ENCODE assay signal across 8 mouse cellular contexts in genomic region chr11:58126397-58127160, GRCm38 (mm10). TPM values are rescaled to one million over a fixed set of nuclear protein-coding genes. Genes with fewer than 3 reads are reported as not detected.
A peak's percentile ranks its signal among the peaks of the same experiment; 100 is the strongest.
DNase-seq lines count a peak whose midpoint lies in the region; ATAC-seq lines count a peak whose summit lies in the region.
"Had no signal": no experiment of that assay in that cellular context is flagged by ENCODE, and none has a peak within 500 bp of the region (broad histone marks: within the 10 kb centered on the region; RNA-seq: fewer than 3 reads in every experiment).

No protein-coding gene starts in this region.

- WGBS in neural tube, embryonic 13.5 days: 71% methylated on average over 7 of the region's 7 CpGs
- 28% methylated on average over 7 of the region's 7 CpGs for WGBS in kidney, embryonic 16.5 days

- no peak overlapping the region for H3K27ac ChIP-seq in neural tube, embryonic 13.5 days (replicated peaks)
- no peak overlapping the region for H3K27ac ChIP-seq in kidney, embryonic 16.5 days (ENCODE audit: low read length)

- H3K4me3 ChIP-seq in neural tube, embryonic 13.5 days: no peak overlapping the region
- H3K4me3 ChIP-seq in kidney, embryonic 16.5 days (ENCODE audit: low read length): no peak overlapping the region

- no peak overlapping the region for H3K9ac ChIP-seq in neural tube, embryonic 13.5 days
- H3K9ac ChIP-seq in kidney, embryonic 16.5 days (replicated peaks; ENCODE audit: low read length): no peak overlapping the region

- 0 out of 2 replicates have a peak, but pooled peaks have one; percentile 50 for ATAC-seq in neural tube, embryonic 13.5 days (ENCODE audit: low read depth)
- ATAC-seq in kidney, embryonic 16.5 days (ENCODE audit: low FRiP score, low TSS enrichment): 0 out of 2 replicates have a peak, but pooled peaks have one; percentile 27
- peak; percentile 58 for ATAC-seq in megakaryocyte progenitor cell, adult 5-6 weeks (replicated peaks; ENCODE audit: poor library complexity)
- ATAC-seq in megakaryocyte, adult 5-6 weeks (ENCODE audit: poor library complexity, severe bottlenecking): no peak

- DNase-seq in neural tube, embryonic 10.5 days (ENCODE audit: extremely low spot score, low spot score): no peak
- peak; percentile 94 for DNase-seq in brain, adult 2 months (ENCODE audit: low read depth, low spot score)
- peak; percentile 76 to 85 for DNase-seq in heart, adult 18-20 months

- H3K27me3 ChIP-seq in neural tube, embryonic 13.5 days: no peaks in the 10 kb centered on the region
- no peaks in the 10 kb centered on the region for H3K27me3 ChIP-seq in kidney, embryonic 16.5 days (ENCODE audit: insufficient read depth, low read length)

- no peak overlapping the region for H3K4me2 ChIP-seq in neural tube, embryonic 13.5 days
- H3K4me2 ChIP-seq in kidney, embryonic 16.5 days (replicated peaks; ENCODE audit: low read depth, low read length): no peak overlapping the region

- no peaks in the 10 kb centered on the region for H3K9me3 ChIP-seq in neural tube, embryonic 13.5 days
- no peaks in the 10 kb centered on the region for H3K9me3 ChIP-seq in kidney, embryonic 16.5 days (ENCODE audit: low read length)

- H3K4me1 ChIP-seq in neural tube, embryonic 13.5 days (replicated peaks): peaks cover 7% of the 10 kb centered on the region; the same call in 1 of the 2 replicates
- no peaks in the 10 kb centered on the region for H3K4me1 ChIP-seq in kidney, embryonic 16.5 days (ENCODE audit: insufficient read depth, low read length)

- H3K36me3 ChIP-seq in neural tube, embryonic 13.5 days: peaks cover 95% of the 10 kb centered on the region
- peaks cover 53% of the 10 kb centered on the region for H3K36me3 ChIP-seq in kidney, embryonic 16.5 days (ENCODE audit: insufficient read depth, low read length)

RNA-seq across cellular contexts. Expression of gene Cnot8, which starts 22.6 kb away (rescaled TPM):
- polyA plus RNA-seq in neural tube, embryonic 13.5 days (2015; fragmentation: Nextera tagmentation; extraction: Ambion mirVana): 107 and 115 TPM in 2 replicates
- total RNA-seq in heart, adult 18-20 months (2021): 10 to 100 TPM; 36.3 to 37.4 TPM
- 89.4 and 93.5 TPM in 2 replicates for polyA plus RNA-seq in kidney, embryonic 16.5 days (2015; fragmentation: Nextera tagmentation; extraction: Ambion mirVana)
- 68.2 and 73.9 TPM in 2 replicates for total RNA-seq in megakaryocyte progenitor cell, adult 5-6 weeks (2015)
- 113 and 114 TPM in 2 replicates for total RNA-seq in megakaryocyte progenitor cell, adult 5-6 weeks (2017)
- total RNA-seq in megakaryocyte, adult 5-6 weeks (2015): 57.4 and 62.3 TPM in 2 replicates
- total RNA-seq in megakaryocyte, adult 5-6 weeks (2017): 86.3 and 88.8 TPM in 2 replicates

RNA-seq across cellular contexts. Expression of gene Gm12248, which starts 33.6 kb away (rescaled TPM):
- polyA plus RNA-seq in neural tube, embryonic 13.5 days (2015; fragmentation: Nextera tagmentation; extraction: Ambion mirVana): not detected in 2 replicates
- not detected for total RNA-seq in heart, adult 18-20 months (2021)
- not detected in 2 replicates for polyA plus RNA-seq in kidney, embryonic 16.5 days (2015; fragmentation: Nextera tagmentation; extraction: Ambion mirVana)
- not detected in 2 replicates for total RNA-seq in megakaryocyte progenitor cell, adult 5-6 weeks (2015)
- not detected in 2 replicates for total RNA-seq in megakaryocyte progenitor cell, adult 5-6 weeks (2017)
- total RNA-seq in megakaryocyte, adult 5-6 weeks (2015): not detected in 2 replicates
- total RNA-seq in megakaryocyte, adult 5-6 weeks (2017): not detected in 2 replicates
- total RNA-seq: layer of hippocampus, postnatal 36 days had no signal

RNA-seq across cellular contexts. Expression of gene Gemin5, which starts 41.8 kb away (rescaled TPM):
- 12.4 and 17.7 TPM in 2 replicates for polyA plus RNA-seq in neural tube, embryonic 13.5 days (2015; fragmentation: Nextera tagmentation; extraction: Ambion mirVana)
- 10 to 100 TPM in 1 of 2 experiments, 1 to 10 TPM in 1; 8.7 to 10.0 TPM for total RNA-seq in heart, adult 18-20 months (2021)
- polyA plus RNA-seq in kidney, embryonic 16.5 days (2015; fragmentation: Nextera tagmentation; extraction: Ambion mirVana): 22.5 and 24.0 TPM in 2 replicates
- total RNA-seq in megakaryocyte progenitor cell, adult 5-6 weeks (2015): 18.8 and 19.4 TPM in 2 replicates
- total RNA-seq in megakaryocyte progenitor cell, adult 5-6 weeks (2017): 27.5 and 30.8 TPM in 2 replicates
- total RNA-seq in megakaryocyte, adult 5-6 weeks (2015): 3.4 and 7.3 TPM in 2 replicates
- 7.4 and 7.8 TPM in 2 replicates for total RNA-seq in megakaryocyte, adult 5-6 weeks (2017)

RNA-seq across cellular contexts. Expression of gene Mrpl22, which starts 44.9 kb away (rescaled TPM):
- polyA plus RNA-seq in neural tube, embryonic 13.5 days (2015; fragmentation: Nextera tagmentation; extraction: Ambion mirVana): 111 and 127 TPM in 2 replicates
- 10 to 100 TPM; 51.2 to 53.4 TPM for total RNA-seq in heart, adult 18-20 months (2021)
- 132 and 138 TPM in 2 replicates for polyA plus RNA-seq in kidney, embryonic 16.5 days (2015; fragmentation: Nextera tagmentation; extraction: Ambion mirVana)
- 76.5 and 83.3 TPM in 2 replicates for total RNA-seq in megakaryocyte progenitor cell, adult 5-6 weeks (2015)
- 52.2 and 52.3 TPM in 2 replicates for total RNA-seq in megakaryocyte progenitor cell, adult 5-6 weeks (2017)
- 45.0 and 47.8 TPM in 2 replicates for total RNA-seq in megakaryocyte, adult 5-6 weeks (2015)
- total RNA-seq in megakaryocyte, adult 5-6 weeks (2017): 29.6 and 31.8 TPM in 2 replicates
